Mouse (Mus musculus): Measurements from ENCODE around the gene Suclg1.

The Suclg1 gene

GRCm38 (mm10) chr6:73249851-73250250, 1.7 kb downstream of the Suclg1 start:
- in situ Hi-C loops (cut with MboI) = no loop called here

DNA sequence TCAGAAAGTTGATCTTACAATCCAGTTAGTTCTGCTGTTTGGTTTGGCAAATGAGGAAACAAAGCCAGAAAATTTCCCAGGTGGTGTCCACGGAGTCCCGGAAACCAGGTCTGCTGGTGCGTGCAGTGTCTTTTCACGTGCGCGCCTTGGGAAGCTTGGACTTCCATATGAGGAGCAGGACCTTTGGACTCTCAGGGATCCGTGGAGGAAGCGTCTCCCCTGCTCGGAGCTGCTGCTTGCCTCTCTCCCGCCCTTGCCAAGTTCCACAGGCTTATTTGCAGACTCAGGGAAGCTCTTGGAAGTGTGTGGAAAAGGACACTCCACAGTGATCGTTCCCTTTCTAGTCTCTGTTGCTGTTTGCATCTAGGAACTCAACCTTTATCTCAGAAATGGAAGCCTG, 3.2 kb downstream of the Suclg1 start:
- in situ Hi-C loops (cut with MboI) = no loop called here

- in situ Hi-C loops (cut with MboI) = no loop called here
Observed at GRCm38 (mm10) chr6:73252396-73252795, 4.2 kb downstream of the Suclg1 start.

- in situ Hi-C loops (cut with MboI) = no loop called here
Observed at GRCm38 (mm10) chr6:73253006-73253405, 4.8 kb downstream of the Suclg1 start.

DNA sequence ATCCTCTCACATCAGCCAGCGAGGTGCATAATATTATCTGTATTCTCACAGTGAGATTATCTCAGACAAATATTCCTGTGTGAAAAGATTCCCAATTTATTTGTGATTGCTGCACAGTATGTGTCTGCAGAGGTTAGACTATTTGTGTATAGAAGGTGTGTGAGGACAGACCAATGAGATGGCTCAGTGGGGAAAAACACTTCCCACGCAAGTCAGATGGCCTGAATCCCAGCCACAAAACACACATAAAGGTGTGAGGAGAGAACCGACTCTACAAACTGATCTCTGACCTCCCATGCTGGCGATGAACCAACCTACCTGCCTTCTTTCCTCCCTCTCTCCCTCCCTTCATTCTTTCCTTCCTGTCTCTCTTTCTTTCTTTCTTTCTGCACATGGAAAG, 5.4 kb downstream of the Suclg1 start:
- in situ Hi-C loops (cut with MboI) = no loop called here

- in situ Hi-C loops (cut with MboI) = no loop called here
Observed at GRCm38 (mm10) chr6:73254307-73255228, 6.4 kb downstream of the Suclg1 start.

DNA sequence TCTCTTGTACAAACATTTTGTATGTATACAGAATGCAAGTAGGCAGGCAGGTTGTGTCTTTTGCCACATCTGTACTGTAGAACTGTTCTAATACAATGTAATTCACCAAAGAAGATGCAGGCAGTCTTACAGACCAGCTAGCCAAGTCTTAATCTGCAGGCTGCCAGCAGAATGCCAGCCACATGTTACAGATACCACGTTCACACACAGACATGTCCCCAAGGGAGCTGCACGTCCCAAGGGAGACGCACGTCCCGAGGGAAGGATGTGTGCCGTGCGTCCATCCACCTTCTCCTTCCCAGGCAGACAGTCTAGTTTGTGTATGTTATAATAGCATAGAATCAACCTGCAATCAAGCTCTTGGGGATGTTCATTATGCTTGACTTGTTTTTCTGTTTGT, 8.9 kb downstream of the Suclg1 start:
- in situ Hi-C loops (cut with MboI) = no loop called here

GRCm38 (mm10) chr6:73260110-73260509, 11.9 kb downstream of the Suclg1 start:
- in situ Hi-C loops (cut with MboI) = no loop called here

- in situ Hi-C loops (cut with MboI) = no loop called here
Observed at GRCm38 (mm10) chr6:73264801-73265200, 16.6 kb downstream of the Suclg1 start.

GRCm38 (mm10) chr6:73267738-73268311, 19.6 kb downstream of the Suclg1 start:
- in situ Hi-C loops (cut with MboI) = no loop called here

GRCm38 (mm10) chr6:73269374-73269773, 21.2 kb downstream of the Suclg1 start:
- in situ Hi-C loops (cut with MboI) = no loop called here

DNA sequence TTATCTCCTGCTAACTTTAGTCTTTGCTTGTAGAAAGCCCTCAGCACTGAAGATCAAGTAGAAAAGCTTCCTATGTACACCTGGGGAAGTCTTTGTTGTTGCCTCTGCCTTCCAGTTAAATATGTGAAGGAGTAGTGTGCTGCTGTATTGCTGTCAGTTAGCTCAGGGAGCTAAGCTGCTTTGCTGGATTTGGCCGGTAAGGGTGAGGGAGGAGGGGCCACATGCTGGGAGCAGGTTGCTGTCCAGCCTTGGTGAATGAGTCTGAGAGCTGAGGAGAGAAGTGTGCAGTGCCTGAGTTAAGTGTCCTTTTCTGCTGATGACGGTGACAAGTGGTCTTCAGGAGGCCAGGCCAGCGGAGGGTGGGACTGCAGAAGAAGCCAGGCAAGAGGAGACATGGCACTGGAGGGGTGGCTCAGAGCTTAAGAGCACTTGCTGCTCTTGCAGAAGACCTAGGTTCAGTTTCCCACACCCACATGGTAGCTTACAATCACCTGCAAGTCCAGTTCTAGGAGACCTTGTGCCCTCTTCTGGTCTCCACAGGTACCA, 23.4 kb downstream of the Suclg1 start:
- in situ Hi-C loops (cut with MboI) = no loop called here

- in situ Hi-C loops (cut with MboI) = no loop called here
Observed at GRCm38 (mm10) chr6:73275002-73275401, 26.8 kb downstream of the Suclg1 start.

DNA sequence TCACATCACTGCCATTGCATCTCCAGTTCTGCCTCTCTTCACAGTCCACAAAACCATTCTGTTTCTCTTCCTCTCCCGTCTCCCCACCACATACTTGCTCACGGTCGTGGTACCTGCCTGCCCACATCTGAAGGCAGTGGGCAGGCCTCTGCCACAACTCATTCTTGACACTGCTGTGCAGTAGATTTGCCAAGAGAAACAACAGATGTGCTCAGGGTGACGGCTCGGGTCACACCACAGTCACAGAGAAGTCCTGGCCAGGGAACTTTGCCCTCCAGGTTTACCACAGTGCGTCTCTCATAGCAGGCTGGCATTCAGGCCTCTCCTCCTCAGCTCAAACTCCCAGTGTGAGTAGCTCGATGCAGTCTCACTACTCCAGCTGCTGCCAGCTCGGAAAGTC, 31.5 kb downstream of the Suclg1 start:
- in situ Hi-C loops (cut with MboI) = no loop called here

DNA sequence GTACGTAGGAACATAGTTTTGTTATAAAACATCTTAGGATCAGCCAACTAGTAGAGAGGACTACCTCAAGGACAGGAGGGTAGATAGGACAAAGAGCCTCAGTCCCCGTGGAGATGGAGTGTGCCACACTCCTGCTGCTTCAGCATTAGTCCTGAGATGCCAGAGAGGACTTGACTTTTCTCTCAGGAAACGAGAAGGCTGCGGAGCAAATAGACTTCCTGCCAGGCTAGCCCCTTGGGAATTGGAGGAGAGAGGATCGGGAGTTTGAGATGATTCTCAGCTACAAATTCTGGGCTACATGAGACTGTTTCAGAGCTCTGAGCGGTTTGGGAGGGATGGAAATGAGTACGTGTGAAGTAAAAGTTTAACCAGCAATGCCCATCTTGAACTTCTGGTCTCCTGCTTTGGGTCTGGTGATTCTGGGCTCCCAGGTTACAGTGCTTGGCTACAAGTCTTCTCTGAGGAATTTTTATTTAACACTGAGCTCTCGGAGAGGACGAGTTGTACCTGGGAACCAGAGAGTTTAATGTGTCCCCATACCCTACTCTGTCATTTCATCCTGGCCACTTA, 32.4 kb downstream of the Suclg1 start:
- in situ Hi-C loops (cut with MboI) = no loop called here

GRCm38 (mm10) chr6:73286326-73286725, 38.1 kb downstream of the Suclg1 start:
- in situ Hi-C loops (cut with MboI) = no loop called here

- in situ Hi-C loops (cut with MboI) = no loop called here
Observed at GRCm38 (mm10) chr6:73306837-73307236, 58.7 kb downstream of the Suclg1 start.

- in situ Hi-C loops (cut with MboI) = no loop called here
Observed at GRCm38 (mm10) chr6:73308685-73309520, 60.7 kb downstream of the Suclg1 start.

GRCm38 (mm10) chr6:73311335-73311734, 63.2 kb downstream of the Suclg1 start:
- in situ Hi-C loops (cut with MboI) = no loop called here

DNA sequence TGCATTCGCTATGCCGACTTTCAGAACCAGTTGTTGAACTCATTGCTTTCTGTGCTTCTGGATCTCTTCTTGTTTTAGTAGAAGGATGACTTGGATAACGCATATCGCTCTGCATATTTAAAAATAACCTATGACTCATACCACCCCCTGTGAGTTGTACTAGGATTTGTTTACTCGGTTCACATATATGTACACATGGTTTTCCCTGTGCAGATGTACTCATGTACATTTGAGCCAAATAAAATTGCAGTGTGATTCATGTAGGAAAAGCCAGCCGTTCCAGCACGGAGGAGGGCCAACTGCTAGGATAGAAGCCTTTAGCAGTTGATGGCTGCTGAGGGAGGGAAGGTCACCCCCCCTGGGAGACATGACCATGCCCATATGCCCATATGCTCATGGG, 63.6 kb downstream of the Suclg1 start:
- in situ Hi-C loops (cut with MboI) = no loop called here

DNA sequence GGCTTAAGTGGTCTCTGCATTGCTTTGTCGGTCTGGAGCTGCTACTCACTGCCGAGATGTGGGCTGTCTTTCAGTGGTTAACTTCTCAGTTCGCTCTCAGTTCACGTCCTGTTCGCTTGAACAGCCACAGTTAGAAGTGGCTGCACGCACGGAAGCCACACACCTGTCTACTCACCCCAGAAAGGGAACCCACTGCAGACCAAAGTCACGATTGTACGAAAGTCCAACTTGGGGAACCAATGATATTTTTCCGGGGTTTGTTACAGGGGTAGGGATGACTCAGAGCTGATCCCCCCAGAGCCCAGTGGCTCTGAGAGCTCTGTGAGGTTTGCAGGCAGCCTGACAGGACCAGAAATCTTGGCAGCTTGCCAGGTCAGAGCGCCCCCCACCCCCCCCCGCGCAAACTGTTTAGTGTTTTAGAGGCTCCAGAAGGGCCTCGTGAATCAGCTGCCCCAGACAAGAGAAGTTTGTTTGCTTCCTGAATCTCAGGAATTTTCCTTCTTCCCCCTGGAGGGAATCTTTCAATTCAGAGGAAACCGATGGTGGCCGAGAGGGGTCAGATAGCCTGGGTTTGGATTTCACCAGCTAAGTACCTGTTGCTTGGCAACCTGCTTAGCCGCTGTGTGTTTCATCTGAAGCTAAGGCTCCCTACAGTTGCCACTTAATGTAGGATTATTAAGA, 66.9 kb downstream of the Suclg1 start:
- in situ Hi-C loops (cut with MboI) = no loop called here

All from mature B cell (primary cell).